Mouse (Mus musculus) left cerebral cortex, adult 2 months (tissue): ENCODE data around the gene Rln1. TPM values are rescaled to one million over a fixed set of nuclear protein-coding genes. Genes with fewer than 3 reads are reported as not detected.
A peak's percentile ranks its signal among the peaks of the same experiment; 100 is the strongest.

Experiments
- DNase-seq, 2 experiments: peaks; one replicate each; pipeline ENCODE4 v3.0.0; 2021 to 2022; ENCODE audit warnings: low spot score in 2 of 2, mixed read lengths in 1 of 2; ENCODE audit errors: extremely low spot score in 1 of 2
- H3K27ac ChIP-seq: fragments of 200-600 bp; 2 replicates; pipeline ENCODE4 v1.8.1; 2022
- H3K4me3 ChIP-seq: fragments of 200-600 bp; 2 replicates; pipeline ENCODE4 v1.8.1; 2022
- CTCF ChIP-seq: fragments of 200-600 bp; IDR thresholded peaks from 2 replicates; pipeline ENCODE4 v1.8.1; 2022; ENCODE audit warnings: antibody characterized with exemption, mild to moderate bottlenecking, moderate library complexity
- intact Hi-C: fragments of 180-260 bp; cut with DNase I; formaldehyde crosslinking; loops from one replicate; pipeline ENCODE4 v1.15.1; 2025
- total RNA-seq, 2 experiments: library from RNA; stranded (reverse); gene quantifications; 2 replicates each; pipeline ENCODE4 v1.2.3; 2021

The Rln1 gene
- total RNA-seq, 2 experiments from 2014 or later, result 1.4 to 1.7 TPM

GRCm38 (mm10) chr19:29323416-29324049 lies 10.9 kb downstream of the Rln1 start:
- H3K4me3 ChIP-seq, result no peak overlapping the region
- no peak for TF ChIP-seq CTCF

GRCm38 (mm10) chr19:29312661-29313060 lies 21.8 kb downstream of the Rln1 start:
- no peak for TF ChIP-seq CTCF
- Histone ChIP-seq H3K4me3 (no peak overlapping the region), H3K27ac (no peak overlapping the region)
- intact Hi-C loops, result no loop called here
- DNase-seq, result no peak

More at GRCm38 (mm10) chr19:29323416-29324049, 10.9 kb downstream of the Rln1 start:
- intact Hi-C loops, result no loop called here
- no peak overlapping the region for H3K27ac ChIP-seq
- DNase-seq, result no peak

GRCm38 (mm10) chr19:29311791-29312190 lies 22.7 kb downstream of the Rln1 start:
- TF ChIP-seq CTCF, result no peak
- DNase-seq, result no peak
- intact Hi-C loops, result no loop called here
- Histone ChIP-seq H3K27ac (no peak overlapping the region), H3K4me3 (no peak overlapping the region)

- TF ChIP-seq CTCF, result peak; percentile 30
- intact Hi-C loops, result loop anchor here (5.0 kb wide), 1 partner anchor 43 kb away; no protein-coding TSS in a partner anchor
- no peak overlapping the region for H3K4me3 ChIP-seq
- no peak overlapping the region for H3K27ac ChIP-seq
- DNase-seq, result no peak
These were observed 25.6 kb downstream of the Rln1 start for GRCm38 (mm10) chr19:29308832-29309231.

- no peak for DNase-seq
- intact Hi-C loops, result no loop called here
- TF ChIP-seq CTCF, result no peak
- H3K4me3 ChIP-seq, result no peak overlapping the region
- H3K27ac ChIP-seq, result no peak overlapping the region
These were observed 32.4 kb downstream of the Rln1 start for GRCm38 (mm10) chr19:29302119-29302518.

- TF ChIP-seq CTCF, result no peak
- intact Hi-C loops, result no loop called here
- H3K4me3 ChIP-seq, result no peak overlapping the region
- H3K27ac ChIP-seq, result no peak overlapping the region
- DNase-seq, result no peak
These were observed 33.6 kb downstream of the Rln1 start for GRCm38 (mm10) chr19:29300919-29301318.

GRCm38 (mm10) chr19:29297366-29297765 lies 37.1 kb downstream of the Rln1 start:
- Histone ChIP-seq H3K4me3 (no peak overlapping the region), H3K27ac (no peak overlapping the region)
- DNase-seq, result no peak
- intact Hi-C loops, result no loop called here
- no peak for TF ChIP-seq CTCF

- no peak for DNase-seq
- intact Hi-C loops, result no loop called here
- TF ChIP-seq CTCF, result no peak
- Histone ChIP-seq H3K27ac (no peak overlapping the region), H3K4me3 (no peak overlapping the region)
These were observed 38.3 kb downstream of the Rln1 start for GRCm38 (mm10) chr19:29296166-29296565.

GRCm38 (mm10) chr19:29294756-29295155 lies 39.7 kb downstream of the Rln1 start:
- TF ChIP-seq CTCF, result no peak
- intact Hi-C loops, result no loop called here
- no peak for DNase-seq
- no peak overlapping the region for H3K27ac ChIP-seq
- no peak overlapping the region for H3K4me3 ChIP-seq

- no peak overlapping the region for H3K27ac ChIP-seq
- DNase-seq, result no peak
- H3K4me3 ChIP-seq, result no peak overlapping the region
- TF ChIP-seq CTCF, result no peak
- intact Hi-C loops, result no loop called here
These were observed 41.9 kb downstream of the Rln1 start for GRCm38 (mm10) chr19:29292546-29292945.

GRCm38 (mm10) chr19:29291532-29291931 lies 42.9 kb downstream of the Rln1 start:
- no peak overlapping the region for H3K27ac ChIP-seq
- DNase-seq, result no peak
- H3K4me3 ChIP-seq, result no peak overlapping the region
- no peak for TF ChIP-seq CTCF
- intact Hi-C loops, result no loop called here

- no peak for DNase-seq
- Histone ChIP-seq H3K4me3 (no peak overlapping the region), H3K27ac (no peak overlapping the region)
- TF ChIP-seq CTCF, result no peak; the same call in 1 of the 2 replicates
- intact Hi-C loops, result no loop called here
These were observed 46.6 kb downstream of the Rln1 start for GRCm38 (mm10) chr19:29287863-29288262.

GRCm38 (mm10) chr19:29285451-29285869 lies 49.0 kb downstream of the Rln1 start:
- Histone ChIP-seq H3K27ac (no peak overlapping the region; the same call in 1 of the 2 replicates), H3K4me3 (no peak overlapping the region)
- peak in 1 of 2 experiments; percentile 34 for DNase-seq
- TF ChIP-seq CTCF, result no peak
- intact Hi-C loops, result no loop called here

Other genes starting within 250 kb of the Rln1 start
- gene Rcl1, start 233.3 kb downstream of the Rln1 start, total RNA-seq, result 10 to 100 TPM; 15.5 to 15.7 TPM
- 10 to 100 TPM; 34.7 to 39.5 TPM for gene Jak2, start 82.8 kb downstream of the Rln1 start, total RNA-seq
- gene Insl6, start 9.3 kb downstream of the Rln1 start, total RNA-seq, result under 1 TPM in 1 of 2 experiments, not detected in 1; 0.54 TPM
- gene Plgrkt, start 32.7 kb upstream of the Rln1 start, total RNA-seq, result 10 to 100 TPM; 27.6 to 29.3 TPM
- gene Cd274, start 32.8 kb upstream of the Rln1 start, total RNA-seq, result 1 to 10 TPM in 1 of 2 experiments, under 1 TPM in 1; 0.89 to 1.3 TPM
- under 1 TPM in 1 of 2 experiments, not detected in 1; 0.32 TPM for gene Pdcd1lg2, start 76.2 kb upstream of the Rln1 start, total RNA-seq
- gene Ric1, start 187.6 kb upstream of the Rln1 start, total RNA-seq, result 10 to 100 TPM; 36.4 to 36.8 TPM